ENCODE assay signal across 25 mouse cellular contexts in genomic region chr2:45541394-45541793, GRCm38 (mm10).
"Had no signal": no experiment of that assay in that cellular context is flagged by ENCODE, and none has a peak within 500 bp of the region (broad histone marks: within the 10 kb centered on the region; RNA-seq: fewer than 3 reads in every experiment).

No protein-coding gene starts in this region.

- H3K4me1 ChIP-seq: heart, embryonic 13.5 days; heart, embryonic 15.5 days; hindbrain, embryonic 13.5 days; hindbrain, embryonic 15.5 days; kidney, embryonic 15.5 days; limb, embryonic 15.5 days had no signal

- H3K27me3 ChIP-seq: heart, embryonic 13.5 days; heart, embryonic 15.5 days; hindbrain, embryonic 13.5 days; hindbrain, embryonic 15.5 days; kidney, embryonic 15.5 days; limb, embryonic 13.5 days; limb, embryonic 15.5 days had no signal

- DNase-seq: gastrocnemius, postnatal 14 days; gastrocnemius, postnatal 36 days; heart, adult 11 months; heart, adult 2 months; heart, postnatal 14 days; heart, postnatal 36 days; kidney, adult 11 months; kidney, adult 2 months; kidney, adult 9 months; kidney, postnatal 14 days; kidney, postnatal 36 days; layer of hippocampus, adult 9-11 months; layer of hippocampus, postnatal 36 days; left cerebral cortex, postnatal 4 days had no signal

- H3K9ac ChIP-seq: heart, embryonic 13.5 days; heart, embryonic 15.5 days; hindbrain, embryonic 13.5 days; hindbrain, embryonic 15.5 days; kidney, embryonic 15.5 days; limb, embryonic 13.5 days; limb, embryonic 15.5 days had no signal

- H3K9me3 ChIP-seq: heart, embryonic 13.5 days; heart, embryonic 15.5 days; hindbrain, embryonic 13.5 days; hindbrain, embryonic 15.5 days; kidney, embryonic 15.5 days; limb, embryonic 13.5 days; limb, embryonic 15.5 days had no signal

- H3K27ac ChIP-seq: heart, adult 2 months; heart, embryonic 13.5 days; heart, embryonic 15.5 days; hindbrain, embryonic 13.5 days; hindbrain, embryonic 15.5 days; hindbrain, postnatal 0 days; kidney, embryonic 15.5 days; kidney, postnatal 0 days; limb, embryonic 13.5 days; limb, embryonic 15.5 days had no signal

- ATAC-seq: hindbrain, postnatal 0 days; intestine, embryonic 16.5 days had no signal

- H3K36me3 ChIP-seq: heart, embryonic 13.5 days; heart, embryonic 15.5 days; hindbrain, embryonic 13.5 days; hindbrain, embryonic 15.5 days; kidney, embryonic 15.5 days; limb, embryonic 13.5 days; limb, embryonic 15.5 days had no signal

- H3K4me3 ChIP-seq: heart, adult 2 months; heart, embryonic 13.5 days; heart, embryonic 15.5 days; hindbrain, embryonic 13.5 days; hindbrain, embryonic 15.5 days; kidney, embryonic 15.5 days; limb, embryonic 13.5 days; limb, embryonic 15.5 days had no signal

- H3K4me2 ChIP-seq: heart, embryonic 11.5 days; heart, embryonic 13.5 days; heart, embryonic 15.5 days; hindbrain, embryonic 13.5 days; hindbrain, embryonic 15.5 days; kidney, embryonic 15.5 days; limb, embryonic 13.5 days; limb, embryonic 15.5 days had no signal
